Mouse (Mus musculus) testis, postnatal 14 days (tissue): ENCODE results near the gene Sub1.

Experiments used
- DNase-seq: peaks from one replicate; pipeline ENCODE4 v3.0.0; 2021; ENCODE audit warnings: low spot score

The Sub1 gene

GRCm38 (mm10) chr15:11965201-11965845 is 31.5 kb downstream of the Sub1 start:
- DNase-seq, result no peak

- DNase-seq, result no peak
Observed at GRCm38 (mm10) chr15:11963791-11964525, 32.8 kb downstream of the Sub1 start.

- no peak for DNase-seq
Observed at GRCm38 (mm10) chr15:11959716-11960115, 37.1 kb downstream of the Sub1 start.

GRCm38 (mm10) chr15:11956129-11956528 is 40.7 kb downstream of the Sub1 start:
- no peak for DNase-seq

- DNase-seq, result no peak
Observed at GRCm38 (mm10) chr15:11954190-11954589, 42.6 kb downstream of the Sub1 start.

GRCm38 (mm10) chr15:11952159-11952558 is 44.6 kb downstream of the Sub1 start:
- no peak for DNase-seq

GRCm38 (mm10) chr15:11951181-11951580 is 45.6 kb downstream of the Sub1 start:
- DNase-seq, result no peak

- DNase-seq, result no peak
Observed at GRCm38 (mm10) chr15:11950144-11950543, 46.6 kb downstream of the Sub1 start.

GRCm38 (mm10) chr15:11949490-11949889 is 47.3 kb downstream of the Sub1 start:
- no peak for DNase-seq

GRCm38 (mm10) chr15:11940855-11941254 is 55.9 kb downstream of the Sub1 start:
- no peak for DNase-seq
